Mouse (Mus musculus) urinary bladder, adult 2 months (tissue): ENCODE measurements at regions not wholly inside any gene's neighbourhood (a gene's known extent, or its start where the extent isn't known, plus 50 kb on each side); places are given as distances from the start of the nearest gene placed in this dataset.

Experiments
- DNase-seq: peaks from one replicate; pipeline ENCODE4 v3.0.0; 2022; ENCODE audit warnings: low spot score

- peak; percentile 31 for DNase-seq
Measured at GRCm38 (mm10) chrX:4136135-4136534, 60.2 kb upstream of the Btbd35f28 start.
